Mouse (Mus musculus): ENCODE measurements around the gene Unc50.

- TF ChIP-seq POLR2A (IDR thresholded peaks at IDR 0.05; ENCODE audit: borderline replicate concordance, control insufficient read depth, low read depth, low read length) (no peak), CTCF (IDR thresholded peaks at IDR 0.05; ENCODE audit: control insufficient read depth, insufficient read depth, low read length) (no peak)
These were observed 430 bp downstream of the Unc50 start for GRCm38 (mm10) chr1:37430297-37430840.

Measured in bone marrow, adult 2 months (tissue).